ENCODE assay signal across 20 mouse cellular contexts in the genomic region with DNA sequence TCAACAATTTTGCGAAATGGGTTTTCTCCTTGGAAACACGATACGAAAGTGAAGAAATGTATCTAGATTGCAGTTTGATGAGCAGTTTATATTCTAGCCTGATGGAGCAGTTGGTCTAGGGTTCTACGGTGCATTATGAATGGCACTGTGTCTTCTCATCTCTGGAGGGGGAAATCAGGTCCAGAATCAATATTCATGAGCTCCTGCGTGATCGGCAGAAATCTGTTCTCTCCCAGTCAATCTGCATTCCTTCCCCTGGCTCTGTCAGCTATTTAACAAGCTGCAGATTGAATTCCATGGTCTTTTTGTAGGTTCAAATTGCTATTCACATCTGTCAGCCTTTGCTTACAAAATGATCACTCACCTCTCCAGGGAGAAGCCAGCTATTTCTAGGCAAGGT. TPM values are rescaled to one million over a fixed set of nuclear protein-coding genes. Genes with fewer than 3 reads are reported as not detected.
DNase-seq lines count a peak whose midpoint lies in the region; ATAC-seq and TF ChIP-seq lines count a peak whose summit lies in the region.
"Had no signal": no experiment of that assay in that cellular context is flagged by ENCODE, and none has a peak within 500 bp of the region (broad histone marks: within the 10 kb centered on the region; RNA-seq: fewer than 3 reads in every experiment).

No protein-coding gene starts in this region.

- H3K9ac ChIP-seq in embryonic facial prominence, embryonic 11.5 days (replicated peaks; ENCODE audit: low read length), result no peak overlapping the region
- H3K9ac ChIP-seq in forebrain, postnatal 0 days, result no peak overlapping the region
- H3K9ac ChIP-seq in hindbrain, embryonic 16.5 days (ENCODE audit: low read depth, low read length), result no peak overlapping the region
- H3K9ac ChIP-seq: heart, embryonic 12.5 days; intestine, embryonic 15.5 days had no signal

- no peaks in the 10 kb centered on the region for H3K9me3 ChIP-seq in embryonic facial prominence, embryonic 11.5 days (replicated peaks; ENCODE audit: control insufficient read depth, low read length)
- H3K9me3 ChIP-seq in embryonic facial prominence, embryonic 10.5 days, result no peaks in the 10 kb centered on the region
- no peaks in the 10 kb centered on the region for H3K9me3 ChIP-seq in forebrain, postnatal 0 days (ENCODE audit: low read length)
- no peaks in the 10 kb centered on the region for H3K9me3 ChIP-seq in hindbrain, embryonic 16.5 days (ENCODE audit: control insufficient read depth, low read length)
- H3K9me3 ChIP-seq: heart, embryonic 12.5 days; intestine, embryonic 15.5 days had no signal

- no peaks in the 10 kb centered on the region for H3K4me1 ChIP-seq in embryonic facial prominence, embryonic 11.5 days (ENCODE audit: control insufficient read depth, insufficient read depth, low read length)
- H3K4me1 ChIP-seq in embryonic facial prominence, embryonic 10.5 days, result peaks cover 19% of the 10 kb centered on the region
- peaks cover 3% of the 10 kb centered on the region; the same call in 1 of the 2 replicates for H3K4me1 ChIP-seq in forebrain, postnatal 0 days (ENCODE audit: insufficient read depth)
- no peaks in the 10 kb centered on the region; the same call in 1 of the 2 replicates for H3K4me1 ChIP-seq in hindbrain, embryonic 16.5 days (ENCODE audit: control insufficient read depth, insufficient read depth, low read depth, low read length)
- H3K4me1 ChIP-seq: heart, embryonic 12.5 days; intestine, embryonic 15.5 days had no signal

- WGBS in embryonic facial prominence, embryonic 11.5 days, result 54% methylated on average over 6 of the region's 6 CpGs
- 67% methylated on average over 6 of the region's 6 CpGs for WGBS in embryonic facial prominence, embryonic 10.5 days
- 16% methylated on average over 6 of the region's 6 CpGs for WGBS in forebrain, postnatal 0 days
- WGBS in hindbrain, embryonic 16.5 days, result 29% methylated on average over 6 of the region's 6 CpGs

- H3K27ac ChIP-seq in embryonic facial prominence, embryonic 11.5 days (replicated peaks; ENCODE audit: low read depth, low read length), result no peak overlapping the region
- H3K27ac ChIP-seq in embryonic facial prominence, embryonic 10.5 days (replicated peaks), result no peak overlapping the region
- peak overlapping the region; percentile 37 for H3K27ac ChIP-seq in forebrain, postnatal 0 days (ENCODE audit: low read depth, low read length)
- H3K27ac ChIP-seq in hindbrain, embryonic 16.5 days (ENCODE audit: low read depth, low read length), result no peak overlapping the region
- H3K27ac ChIP-seq: intestine, embryonic 15.5 days; macrophage had no signal

- no peak for TF ChIP-seq CTCF in brain, embryonic 14.5 days (IDR thresholded peaks at IDR 0.05; ENCODE audit: borderline replicate concordance, extremely low read depth, insufficient read depth, insufficient read length)
- TF ChIP-seq CTCF in forebrain, postnatal 0 days (IDR thresholded peaks at IDR 0.05; ENCODE audit: low read depth), result no peak

- H3K4me2 ChIP-seq in embryonic facial prominence, embryonic 11.5 days (ENCODE audit: low read depth, low read length), result no peak overlapping the region
- no peak overlapping the region for H3K4me2 ChIP-seq in forebrain, postnatal 0 days (ENCODE audit: low read depth)
- H3K4me2 ChIP-seq in hindbrain, embryonic 16.5 days (ENCODE audit: low read length), result no peak overlapping the region
- H3K4me2 ChIP-seq: heart, embryonic 12.5 days; intestine, embryonic 15.5 days had no signal

- no peak overlapping the region for H3K4me3 ChIP-seq in embryonic facial prominence, embryonic 11.5 days (ENCODE audit: low read depth, low read length)
- H3K4me3 ChIP-seq in embryonic facial prominence, embryonic 10.5 days, result no peak overlapping the region
- no peak overlapping the region for H3K4me3 ChIP-seq in forebrain, postnatal 0 days (ENCODE audit: low read depth, low read length)
- no peak overlapping the region for H3K4me3 ChIP-seq in hindbrain, embryonic 16.5 days (ENCODE audit: low read length)
- H3K4me3 ChIP-seq: heart, embryonic 12.5 days; intestine, embryonic 15.5 days; myocyte had no signal

- no peaks in the 10 kb centered on the region for H3K27me3 ChIP-seq in embryonic facial prominence, embryonic 11.5 days (ENCODE audit: control insufficient read depth, insufficient read depth, low read length)
- H3K27me3 ChIP-seq in embryonic facial prominence, embryonic 10.5 days (replicated peaks; ENCODE audit: low read depth, poor library complexity, severe bottlenecking), result no peaks in the 10 kb centered on the region
- no peaks in the 10 kb centered on the region for H3K27me3 ChIP-seq in forebrain, postnatal 0 days (ENCODE audit: insufficient read depth, low read length)
- H3K27me3 ChIP-seq in hindbrain, embryonic 16.5 days (replicated peaks; ENCODE audit: control insufficient read depth, insufficient read depth, low read length), result no peaks in the 10 kb centered on the region
- H3K27me3 ChIP-seq: CH12.LX; heart, embryonic 12.5 days; intestine, embryonic 15.5 days had no signal

- DNase-seq in embryonic facial prominence, embryonic 11.5 days (ENCODE audit: low spot score), result peak; percentile 31
- DNase-seq in embryonic facial prominence, embryonic 10.5 days (ENCODE audit: low spot score), result no peak
- peak; percentile 84 for DNase-seq in brain, embryonic 14.5 days (ENCODE audit: low read depth)
- peak; percentile 48 for DNase-seq in forebrain, postnatal 0 days
- DNase-seq in thymus, postnatal 25 days, result no peak
- no peak for DNase-seq in c-Kit-positive CD71-positive TER-119-positive erythroid progenitor cells, embryonic 14.5 days (ENCODE audit: low spot score)
- DNase-seq in adrenal gland, postnatal 36 days, result no peak
- DNase-seq: adrenal gland, adult 2 months; cerebellum, adult 9-11 months; left cerebral cortex, postnatal 4 days; lung, adult 2 months; thymus, adult 18-20 months had no signal

- no peaks in the 10 kb centered on the region for H3K36me3 ChIP-seq in embryonic facial prominence, embryonic 11.5 days (replicated peaks; ENCODE audit: control insufficient read depth, insufficient read depth, low read depth, low read length)
- H3K36me3 ChIP-seq in embryonic facial prominence, embryonic 10.5 days (replicated peaks), result no peaks in the 10 kb centered on the region
- H3K36me3 ChIP-seq in forebrain, postnatal 0 days (ENCODE audit: insufficient read depth), result no peaks in the 10 kb centered on the region
- no peaks in the 10 kb centered on the region for H3K36me3 ChIP-seq in hindbrain, embryonic 16.5 days (ENCODE audit: control insufficient read depth, insufficient read depth, low read length)
- H3K36me3 ChIP-seq: heart, embryonic 12.5 days; intestine, embryonic 15.5 days had no signal

- ATAC-seq in embryonic facial prominence, embryonic 11.5 days (replicated peaks; ENCODE audit: insufficient number of reproducible peaks, low FRiP score, low TSS enrichment, low read depth), result no peak
- ATAC-seq in forebrain, postnatal 0 days, result peak; percentile 86
- ATAC-seq in hindbrain, embryonic 16.5 days, result 0 out of 2 replicates have a peak, but pooled peaks have one; percentile 14
- ATAC-seq: intestine, embryonic 15.5 days had no signal

- TF ChIP-seq POLR2A in brain, embryonic 14.5 days (IDR thresholded peaks at IDR 0.05; ENCODE audit: borderline replicate concordance, extremely low read depth, insufficient read depth, insufficient read length, poor library complexity, severe bottlenecking), result no peak

RNA-seq across cellular contexts. Expression of a gene that starts 49.8 kb away (rescaled TPM):
- polyA plus RNA-seq in embryonic facial prominence, embryonic 11.5 days (2014; fragmentation: Nextera tagmentation; extraction: Ambion mirVana), result 0.32 and 0.60 TPM in 2 replicates
- polyA plus RNA-seq in embryonic facial prominence, embryonic 10.5 days (2016; fragmentation: Nextera tagmentation; extraction: Ambion mirVana), result 0.05 TPM in 1 of 2 replicates, not detected in the other
- 4.9 and 8.4 TPM in 2 replicates for polyA plus RNA-seq in brain, embryonic 14.5 days (2012; rRNA removed)
- 36.2 and 46.3 TPM in 2 replicates for total RNA-seq in forebrain, postnatal 0 days (2014; rRNA removed)
- 3.8 and 4.5 TPM in 2 replicates for polyA plus RNA-seq in forebrain, postnatal 0 days (2015; fragmentation: Nextera tagmentation; extraction: Ambion mirVana)
- polyA plus RNA-seq in hindbrain, embryonic 16.5 days (2015; fragmentation: Nextera tagmentation; extraction: Ambion mirVana), result 1.7 and 1.9 TPM in 2 replicates
- not detected for total RNA-seq in adrenal gland, postnatal 36 days (2021)
- total RNA-seq: adrenal gland, adult 2 months; CH12.LX; liver, adult 2 months had no signal
- polyA plus RNA-seq: adrenal gland, adult 2 months; gonadal fat pad, adult 2 months; liver, adult 2 months; lung, adult 2 months; macrophage; myocyte had no signal

Comparison
In these comparisons a context has a peak if more than half of its experiments do, and no peak if none do; other contexts are left out.
1. DNase-seq: peak in embryonic facial prominence, embryonic 11.5 days (single experiment), brain, embryonic 14.5 days (single experiment) and forebrain, postnatal 0 days (single experiment); none in embryonic facial prominence, embryonic 10.5 days (single experiment), thymus, postnatal 25 days (single experiment), c-Kit-positive CD71-positive TER-119-positive erythroid progenitor cells, embryonic 14.5 days (single experiment) and adrenal gland, postnatal 36 days (0 of 2).